Mouse (Mus musculus): ENCODE measurements at regions not wholly inside any gene's neighbourhood (a gene's known extent, or its start where the extent isn't known, plus 50 kb on each side); places are given as distances from the start of the nearest gene placed in this dataset.
A peak's percentile ranks its signal among the peaks of the same experiment; 100 is the strongest.

DNA sequence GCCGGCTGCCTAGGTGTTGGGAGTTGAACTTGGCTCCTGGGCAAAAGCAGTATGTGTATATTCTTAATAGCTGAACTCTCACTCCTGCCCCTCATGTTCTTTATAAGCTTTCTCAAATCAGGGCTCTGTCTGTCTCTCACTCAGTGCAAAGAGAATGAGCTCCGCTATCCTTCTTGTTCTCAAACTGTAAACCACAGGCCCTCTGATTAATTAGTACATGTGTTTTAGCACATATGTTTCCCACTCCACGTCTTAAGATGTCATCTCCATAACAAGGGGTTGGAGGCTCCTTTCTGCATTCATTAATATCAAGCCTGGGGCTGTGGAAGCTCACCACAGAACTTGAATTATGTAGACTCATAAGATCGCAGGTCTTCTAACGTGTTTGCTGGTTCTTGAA lies 104.7 kb downstream of the Nsun3 start:
- H3K9me3 ChIP-seq: no peaks in the 10 kb centered on the region
- 68% methylated on average over 5 of the region's 5 CpGs for WGBS
- ATAC-seq (ENCODE audit: insufficient number of reproducible peaks, insufficient read depth, low FRiP score, low TSS enrichment, low read depth): no peak
- no peak overlapping the region for H3K9ac ChIP-seq
- H3K27me3 ChIP-seq: no peaks in the 10 kb centered on the region
- no peak overlapping the region for H3K4me2 ChIP-seq
- H3K27ac ChIP-seq: no peak overlapping the region
- no peaks in the 10 kb centered on the region for H3K4me1 ChIP-seq
- H3K36me3 ChIP-seq: no peaks in the 10 kb centered on the region
- no peak overlapping the region for H3K4me3 ChIP-seq

DNA sequence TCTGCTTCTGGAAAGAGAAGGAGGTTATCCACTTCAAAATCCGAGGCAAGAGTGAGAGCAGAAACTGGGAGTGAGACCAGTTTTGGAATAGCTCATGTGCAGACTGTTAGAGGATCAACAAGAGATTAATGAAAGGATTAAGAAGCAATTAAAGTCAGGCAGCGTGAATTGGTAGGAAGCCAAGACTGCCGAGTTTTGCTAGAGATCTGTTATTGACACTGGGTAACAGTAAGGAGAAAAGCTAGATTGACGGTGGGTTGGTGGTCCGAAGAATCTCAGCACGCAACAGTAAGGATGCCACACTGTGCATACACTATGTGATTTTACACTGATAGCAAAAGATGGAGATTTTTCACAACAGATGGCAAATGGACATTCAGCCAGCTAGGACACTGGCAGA lies 109.8 kb downstream of the Nsun3 start:
- H3K4me1 ChIP-seq: no peaks in the 10 kb centered on the region
- H3K4me3 ChIP-seq: no peak overlapping the region
- H3K4me2 ChIP-seq: no peak overlapping the region
- H3K36me3 ChIP-seq: no peaks in the 10 kb centered on the region
- 75% methylated on average over 6 of the region's 6 CpGs for WGBS
- H3K9me3 ChIP-seq: no peaks in the 10 kb centered on the region
- no peaks in the 10 kb centered on the region for H3K27me3 ChIP-seq
- H3K27ac ChIP-seq: no peak overlapping the region
- no peak overlapping the region for H3K9ac ChIP-seq
- ATAC-seq (ENCODE audit: insufficient number of reproducible peaks, insufficient read depth, low FRiP score, low TSS enrichment, low read depth): no peak; the same call in 1 of the 2 replicates

DNA sequence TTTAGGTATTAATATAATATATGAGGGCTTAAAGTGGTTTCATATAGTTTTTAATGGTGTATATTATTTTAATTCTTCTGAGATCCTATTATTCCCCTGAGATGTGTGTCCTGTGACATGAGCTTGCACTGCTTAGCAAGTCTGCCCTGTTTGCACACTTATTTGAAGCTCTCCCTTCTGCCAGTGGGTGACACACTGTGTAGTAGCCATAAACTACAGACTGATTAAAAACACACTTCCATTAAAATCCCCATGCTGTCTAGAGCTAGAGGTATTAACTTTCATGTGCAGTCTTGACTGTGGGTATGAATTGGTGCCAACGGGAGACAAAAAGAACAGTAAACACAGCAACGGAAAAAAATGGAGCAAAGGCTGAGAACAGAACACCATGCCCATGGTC lies 129.2 kb downstream of the Nsun3 start:
- Histone ChIP-seq H3K36me3 (no peaks in the 10 kb centered on the region), H3K4me1 (no peaks in the 10 kb centered on the region), H3K9me3 (no peaks in the 10 kb centered on the region), H3K27ac (no peak overlapping the region), H3K9ac (no peak overlapping the region), H3K27me3 (no peaks in the 10 kb centered on the region), H3K4me2 (no peak overlapping the region), H3K4me3 (no peak overlapping the region)
- ATAC-seq (ENCODE audit: insufficient number of reproducible peaks, insufficient read depth, low FRiP score, low TSS enrichment, low read depth): no peak
- WGBS: 61% methylated on average over 2 of the region's 2 CpGs

DNA sequence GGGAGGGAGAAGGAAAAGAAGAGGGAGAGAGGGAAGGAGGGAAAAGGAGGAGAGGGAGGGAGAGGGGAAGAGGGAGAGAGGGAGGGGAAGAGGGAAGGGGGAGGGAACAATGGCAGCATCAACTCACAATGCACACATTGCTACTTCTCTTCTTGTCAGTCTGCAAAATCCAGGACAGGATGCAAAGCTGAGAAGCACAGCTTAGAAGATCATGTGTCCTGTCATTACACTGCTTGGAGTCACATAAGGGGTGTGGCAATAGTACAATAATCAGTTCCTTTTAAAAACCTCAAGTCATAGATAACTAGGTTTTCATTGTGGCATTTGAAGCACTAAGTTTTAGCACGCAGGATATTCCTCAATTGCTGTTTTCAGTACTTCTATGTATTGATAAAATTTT lies 132.2 kb downstream of the Nsun3 start:
- Histone ChIP-seq H3K36me3 (no peaks in the 10 kb centered on the region), H3K27me3 (no peaks in the 10 kb centered on the region), H3K4me3 (no peak overlapping the region), H3K9ac (no peak overlapping the region), H3K4me1 (no peaks in the 10 kb centered on the region), H3K27ac (no peak overlapping the region), H3K4me2 (no peak overlapping the region), H3K9me3 (no peaks in the 10 kb centered on the region)
- WGBS: 85% methylated on average over 1 of the region's 1 CpGs
- no peak for ATAC-seq (ENCODE audit: insufficient number of reproducible peaks, insufficient read depth, low FRiP score, low TSS enrichment, low read depth)

DNA sequence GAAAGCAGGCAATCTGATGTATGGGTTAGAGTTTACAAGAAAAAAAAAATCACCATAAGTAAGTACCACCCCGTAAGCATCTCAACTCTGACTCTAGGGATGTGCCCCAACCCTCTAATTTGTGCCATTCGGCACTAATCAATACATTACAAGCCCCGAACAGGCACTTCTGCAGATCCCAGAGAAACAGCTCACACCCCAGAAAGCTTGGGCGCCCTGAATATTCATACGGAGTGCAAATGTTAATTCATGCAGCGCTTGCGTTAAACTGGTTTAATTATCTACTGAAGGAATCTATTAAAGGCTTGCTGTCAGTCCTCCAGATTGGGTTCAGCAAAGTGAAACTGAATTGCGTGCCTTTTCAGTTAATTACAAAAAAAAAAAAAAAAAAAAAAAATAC lies 132.8 kb downstream of the Nsun3 start:
- H3K4me1 ChIP-seq: no peaks in the 10 kb centered on the region
- no peaks in the 10 kb centered on the region for H3K27me3 ChIP-seq
- WGBS: 35% methylated on average over 8 of the region's 8 CpGs
- no peaks in the 10 kb centered on the region for H3K36me3 ChIP-seq
- ATAC-seq (ENCODE audit: insufficient number of reproducible peaks, insufficient read depth, low FRiP score, low TSS enrichment, low read depth): no peak
- no peaks in the 10 kb centered on the region for H3K9me3 ChIP-seq
- 0 out of 2 replicates have a peak overlapping the region, but pooled peaks have one; percentile 32 for H3K9ac ChIP-seq
- H3K4me3 ChIP-seq: no peak overlapping the region; the same call in 1 of the 2 replicates
- H3K27ac ChIP-seq: no peak overlapping the region
- peak overlapping the region; percentile 40 for H3K4me2 ChIP-seq

DNA sequence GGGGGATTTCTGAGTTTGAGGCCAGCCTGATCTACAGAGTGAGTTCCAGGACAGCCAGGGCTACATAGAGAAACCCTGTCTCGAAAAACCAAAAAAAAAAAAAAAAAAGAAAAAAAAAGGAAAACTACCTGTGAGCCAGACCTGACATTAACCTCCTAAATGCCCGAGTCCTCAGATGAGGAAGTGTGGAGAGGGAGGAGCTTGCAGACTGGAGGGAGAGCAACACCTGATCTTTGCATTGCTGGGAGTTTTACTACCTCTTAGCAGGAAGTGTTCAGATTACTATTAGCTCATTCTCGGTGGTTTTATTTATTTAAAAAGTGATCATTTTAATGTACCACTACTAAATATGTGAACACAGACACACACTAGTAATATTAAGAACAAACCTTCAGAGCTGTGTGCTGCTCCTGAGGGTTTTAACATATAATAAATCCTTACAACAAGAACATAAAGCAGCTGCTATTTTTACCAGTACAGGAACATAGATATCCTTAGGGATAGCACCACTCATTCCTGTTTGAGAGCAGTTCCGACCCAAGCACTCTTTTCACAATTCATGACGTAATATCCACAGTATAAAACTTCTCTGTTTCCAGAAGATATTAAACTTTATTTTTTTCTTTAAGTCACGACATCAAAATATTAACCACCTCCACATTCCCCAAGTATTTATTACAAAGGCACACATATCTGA lies 133.7 kb downstream of the Nsun3 start:
- WGBS: 75% methylated on average over 6 of the region's 6 CpGs
- Histone ChIP-seq H3K4me2 (no peak overlapping the region), H3K4me1 (no peaks in the 10 kb centered on the region), H3K36me3 (no peaks in the 10 kb centered on the region), H3K9ac (no peak overlapping the region), H3K27me3 (no peaks in the 10 kb centered on the region), H3K27ac (no peak overlapping the region), H3K4me3 (no peak overlapping the region), H3K9me3 (no peaks in the 10 kb centered on the region)
- ATAC-seq (ENCODE audit: insufficient number of reproducible peaks, insufficient read depth, low FRiP score, low TSS enrichment, low read depth): no peak

DNA sequence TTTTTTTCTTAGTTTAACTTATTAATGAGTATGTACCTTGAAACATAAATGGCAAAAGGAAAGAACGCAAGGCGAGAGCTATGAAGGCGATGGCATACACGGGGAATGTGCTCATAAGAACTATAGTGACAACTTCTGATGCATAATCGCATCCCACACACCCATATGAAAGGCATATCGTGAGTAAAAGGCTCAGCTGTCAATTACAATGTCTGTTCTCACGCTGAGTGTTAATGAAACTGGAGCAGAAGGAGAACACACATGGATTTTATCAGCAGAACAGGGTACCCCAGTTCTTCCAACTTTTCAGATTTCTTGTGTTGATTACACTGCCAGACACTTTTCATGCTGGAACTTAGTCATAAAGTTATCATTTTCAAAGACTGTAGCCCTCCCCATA lies 135.8 kb downstream of the Nsun3 start:
- WGBS: 82% methylated on average over 7 of the region's 7 CpGs
- no peak overlapping the region for H3K27ac ChIP-seq
- no peaks in the 10 kb centered on the region for H3K4me1 ChIP-seq
- H3K9me3 ChIP-seq: no peaks in the 10 kb centered on the region
- no peak for ATAC-seq (ENCODE audit: insufficient number of reproducible peaks, insufficient read depth, low FRiP score, low TSS enrichment, low read depth)
- H3K4me2 ChIP-seq: no peak overlapping the region
- no peak overlapping the region for H3K9ac ChIP-seq
- H3K27me3 ChIP-seq: no peaks in the 10 kb centered on the region
- H3K4me3 ChIP-seq: no peak overlapping the region
- H3K36me3 ChIP-seq: no peaks in the 10 kb centered on the region

DNA sequence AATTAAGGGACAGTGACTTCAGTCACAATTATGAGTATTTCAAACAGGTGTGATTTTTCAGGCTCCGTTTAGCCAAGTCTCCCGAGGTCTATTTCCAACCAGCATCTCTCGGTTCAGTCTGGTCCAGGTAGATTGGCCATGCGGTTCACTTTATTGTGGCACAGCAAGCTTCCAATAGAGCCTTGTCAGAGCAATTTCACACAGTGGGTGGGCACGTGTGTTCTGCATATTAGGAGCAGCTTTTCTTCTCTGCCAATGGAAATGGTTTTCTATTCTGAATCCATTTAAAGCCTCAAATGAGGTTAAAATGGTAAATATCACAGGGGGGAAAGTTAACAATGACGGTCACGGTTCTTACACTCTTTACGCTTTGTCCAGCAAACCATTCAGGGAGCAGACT lies 138.3 kb downstream of the Nsun3 start:
- Histone ChIP-seq H3K4me1 (no peaks in the 10 kb centered on the region), H3K9ac (no peak overlapping the region), H3K4me3 (no peak overlapping the region), H3K4me2 (no peak overlapping the region), H3K27me3 (no peaks in the 10 kb centered on the region), H3K9me3 (no peaks in the 10 kb centered on the region), H3K27ac (no peak overlapping the region), H3K36me3 (no peaks in the 10 kb centered on the region)
- 75% methylated on average over 8 of the region's 8 CpGs for WGBS
- ATAC-seq (ENCODE audit: insufficient number of reproducible peaks, insufficient read depth, low FRiP score, low TSS enrichment, low read depth): no peak

DNA sequence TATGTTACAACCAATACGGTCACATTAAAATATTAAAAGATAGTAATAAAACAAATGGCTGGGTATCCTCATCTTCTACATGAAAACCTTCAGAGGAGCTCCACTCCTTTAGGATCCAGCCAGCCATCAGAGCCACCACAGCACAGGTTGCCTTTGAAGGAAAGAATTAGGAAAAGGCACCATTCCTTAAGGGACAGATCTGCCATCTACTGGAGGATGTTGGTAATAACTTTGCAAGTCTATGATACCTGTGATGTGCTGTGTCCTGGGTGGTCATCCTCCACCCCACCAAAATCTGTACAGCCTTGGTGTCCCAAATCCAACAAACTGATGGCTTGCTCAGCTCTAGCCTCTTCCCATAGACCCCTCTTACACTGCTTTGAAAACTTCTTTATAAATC lies 140.5 kb downstream of the Nsun3 start:
- Histone ChIP-seq H3K27ac (no peak overlapping the region), H3K9me3 (no peaks in the 10 kb centered on the region), H3K4me1 (no peaks in the 10 kb centered on the region), H3K27me3 (no peaks in the 10 kb centered on the region), H3K36me3 (no peaks in the 10 kb centered on the region), H3K4me3 (no peak overlapping the region), H3K4me2 (no peak overlapping the region), H3K9ac (no peak overlapping the region)
- ATAC-seq (ENCODE audit: insufficient number of reproducible peaks, insufficient read depth, low FRiP score, low TSS enrichment, low read depth): no peak
- 74% methylated on average over 1 of the region's 1 CpGs for WGBS

DNA sequence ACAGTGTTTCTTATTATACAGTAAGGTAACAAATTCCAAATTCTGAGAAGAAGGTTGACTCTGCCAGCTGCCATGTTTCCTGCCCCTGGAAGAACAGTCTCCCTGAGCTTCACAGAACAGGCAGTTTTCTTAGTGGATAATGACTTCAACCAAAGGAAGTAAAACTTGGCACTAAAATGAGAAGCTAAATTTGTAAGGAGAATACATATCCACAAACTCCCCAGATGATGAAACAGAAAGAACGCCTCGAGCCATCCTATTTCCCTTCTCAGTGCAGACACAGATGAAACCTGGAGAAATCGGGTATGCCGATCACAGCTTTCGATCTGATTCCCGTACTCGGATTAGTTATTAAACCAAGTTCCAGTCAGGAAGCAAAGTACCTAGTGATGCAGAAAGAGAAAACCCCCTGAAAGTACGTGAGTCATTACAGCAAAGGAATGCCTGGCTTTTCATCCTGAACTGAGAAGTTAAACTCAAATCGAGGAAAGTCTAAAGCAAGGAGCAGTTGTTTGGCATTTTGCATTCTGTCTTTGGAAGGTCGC lies 143.7 kb downstream of the Nsun3 start:
- Histone ChIP-seq H3K4me3 (no peak overlapping the region), H3K9ac (no peak overlapping the region), H3K4me1 (no peaks in the 10 kb centered on the region), H3K27ac (no peak overlapping the region), H3K27me3 (no peaks in the 10 kb centered on the region), H3K4me2 (no peak overlapping the region), H3K9me3 (no peaks in the 10 kb centered on the region), H3K36me3 (no peaks in the 10 kb centered on the region)
- WGBS: 85% methylated on average over 10 of the region's 10 CpGs
- no peak for ATAC-seq (ENCODE audit: insufficient number of reproducible peaks, insufficient read depth, low FRiP score, low TSS enrichment, low read depth)

DNA sequence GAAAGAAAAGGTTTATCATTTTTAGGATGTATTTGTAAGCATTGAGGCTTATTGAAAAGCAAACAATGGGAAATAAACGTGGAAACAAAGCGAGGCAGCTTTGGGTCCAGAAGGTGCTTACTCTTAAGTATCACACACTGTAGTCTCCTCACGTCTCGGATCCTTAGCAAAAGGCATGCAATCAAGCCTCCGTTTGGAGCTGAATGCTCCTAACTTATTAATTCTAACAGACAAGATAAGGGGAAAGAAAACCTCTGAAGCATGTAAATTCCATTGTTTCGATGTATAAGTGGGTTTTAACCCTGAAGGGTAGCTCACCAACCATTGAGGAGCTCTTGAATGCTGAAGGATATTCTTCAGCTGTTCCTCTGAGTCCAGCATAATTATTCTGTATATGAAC lies 162.7 kb downstream of the Nsun3 start:
- H3K27ac ChIP-seq: no peak overlapping the region
- H3K9me3 ChIP-seq: no peaks in the 10 kb centered on the region
- H3K27me3 ChIP-seq: no peaks in the 10 kb centered on the region
- WGBS: 81% methylated on average over 6 of the region's 6 CpGs
- no peak for ATAC-seq (ENCODE audit: insufficient number of reproducible peaks, insufficient read depth, low FRiP score, low TSS enrichment, low read depth)
- no peak overlapping the region for H3K9ac ChIP-seq
- no peaks in the 10 kb centered on the region for H3K36me3 ChIP-seq
- no peak overlapping the region for H3K4me2 ChIP-seq
- H3K4me3 ChIP-seq: no peak overlapping the region
- no peaks in the 10 kb centered on the region for H3K4me1 ChIP-seq

DNA sequence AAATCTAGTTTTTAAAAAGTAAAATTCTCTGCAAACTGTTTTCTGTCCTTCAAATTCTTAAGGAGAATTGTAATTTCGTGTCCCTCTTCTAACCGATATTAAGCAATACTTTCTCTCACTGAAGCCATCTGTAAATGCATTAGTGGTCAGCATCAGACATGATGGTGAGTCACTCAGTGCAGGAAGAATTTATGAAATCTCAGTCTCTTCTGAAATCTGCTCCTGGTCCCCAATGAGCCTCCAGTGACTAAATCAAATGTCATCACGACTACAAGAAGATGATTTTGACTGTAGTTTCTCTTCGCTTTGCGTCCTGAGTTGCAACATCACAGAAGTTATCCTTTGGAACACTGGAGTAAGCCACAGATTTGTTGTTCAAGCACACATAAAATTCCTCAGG lies 175.7 kb downstream of the Nsun3 start:
- Histone ChIP-seq H3K4me3 (no peak overlapping the region), H3K9ac (no peak overlapping the region), H3K4me2 (no peak overlapping the region), H3K36me3 (no peaks in the 10 kb centered on the region), H3K4me1 (no peaks in the 10 kb centered on the region), H3K27me3 (no peaks in the 10 kb centered on the region), H3K9me3 (no peaks in the 10 kb centered on the region), H3K27ac (no peak overlapping the region)
- 87% methylated on average over 5 of the region's 5 CpGs for WGBS
- no peak for ATAC-seq (ENCODE audit: insufficient number of reproducible peaks, insufficient read depth, low FRiP score, low TSS enrichment, low read depth)

Data from embryonic facial prominence, embryonic 13.5 days (tissue).